Mouse (Mus musculus): ENCODE results near the gene Atg101. TPM values are rescaled to one million over a fixed set of nuclear protein-coding genes. Genes with fewer than 3 reads are reported as not detected.

The Atg101 gene
- 1.5 TPM for polyA plus RNA-seq (2014; fragmentation: Illumina TruSeq; extraction: RNeasy Lipid Tissue Mini Kit (QIAGEN cat#74804); ENCODE audit: low read depth, low replicate concordance)

DNA sequence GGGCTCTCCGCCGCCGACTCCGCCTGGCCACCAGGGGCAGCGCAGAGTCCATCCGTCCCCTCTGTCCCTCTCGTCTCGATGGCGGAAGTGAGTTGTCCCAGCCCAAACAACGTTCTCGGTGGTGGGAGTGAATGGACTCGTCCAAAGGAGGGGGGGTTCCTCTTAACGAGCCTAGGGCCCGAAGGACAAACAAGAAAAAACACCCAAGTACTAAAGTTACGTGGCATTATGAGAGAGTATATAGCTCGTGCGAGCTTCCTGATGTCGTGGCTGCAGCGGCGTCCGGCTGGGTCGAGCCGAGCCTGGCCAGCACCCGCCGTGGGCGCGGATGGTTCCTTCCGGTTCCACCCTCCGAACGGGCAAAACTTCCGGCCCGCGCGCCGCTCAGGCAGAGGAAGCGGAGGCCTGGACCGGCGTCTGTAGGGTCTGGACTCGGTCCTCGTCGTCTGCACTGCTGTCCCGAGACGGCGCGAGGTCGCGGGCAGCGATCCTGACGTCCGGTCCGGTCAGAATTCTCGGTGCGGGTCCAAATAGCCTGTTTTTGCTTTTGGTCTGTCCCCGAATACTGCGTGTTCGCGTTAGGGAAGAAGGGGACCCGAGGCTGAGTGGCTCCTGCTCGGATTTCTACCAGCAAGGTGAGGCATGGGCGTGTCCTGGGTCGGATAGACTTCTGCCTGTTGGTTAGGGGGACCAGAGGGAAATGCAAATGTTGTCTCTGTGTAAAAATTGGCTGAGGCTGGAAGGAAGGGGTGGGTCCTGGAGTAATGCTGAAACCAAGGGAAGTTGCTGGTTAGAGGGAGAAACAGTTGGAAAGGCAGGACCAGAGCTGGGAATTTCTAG is at the start of gene Atg101:
Gene Atg101 (plus strand): TSS at position 362 of the 840 bp plus-strand sequence.

DNA sequence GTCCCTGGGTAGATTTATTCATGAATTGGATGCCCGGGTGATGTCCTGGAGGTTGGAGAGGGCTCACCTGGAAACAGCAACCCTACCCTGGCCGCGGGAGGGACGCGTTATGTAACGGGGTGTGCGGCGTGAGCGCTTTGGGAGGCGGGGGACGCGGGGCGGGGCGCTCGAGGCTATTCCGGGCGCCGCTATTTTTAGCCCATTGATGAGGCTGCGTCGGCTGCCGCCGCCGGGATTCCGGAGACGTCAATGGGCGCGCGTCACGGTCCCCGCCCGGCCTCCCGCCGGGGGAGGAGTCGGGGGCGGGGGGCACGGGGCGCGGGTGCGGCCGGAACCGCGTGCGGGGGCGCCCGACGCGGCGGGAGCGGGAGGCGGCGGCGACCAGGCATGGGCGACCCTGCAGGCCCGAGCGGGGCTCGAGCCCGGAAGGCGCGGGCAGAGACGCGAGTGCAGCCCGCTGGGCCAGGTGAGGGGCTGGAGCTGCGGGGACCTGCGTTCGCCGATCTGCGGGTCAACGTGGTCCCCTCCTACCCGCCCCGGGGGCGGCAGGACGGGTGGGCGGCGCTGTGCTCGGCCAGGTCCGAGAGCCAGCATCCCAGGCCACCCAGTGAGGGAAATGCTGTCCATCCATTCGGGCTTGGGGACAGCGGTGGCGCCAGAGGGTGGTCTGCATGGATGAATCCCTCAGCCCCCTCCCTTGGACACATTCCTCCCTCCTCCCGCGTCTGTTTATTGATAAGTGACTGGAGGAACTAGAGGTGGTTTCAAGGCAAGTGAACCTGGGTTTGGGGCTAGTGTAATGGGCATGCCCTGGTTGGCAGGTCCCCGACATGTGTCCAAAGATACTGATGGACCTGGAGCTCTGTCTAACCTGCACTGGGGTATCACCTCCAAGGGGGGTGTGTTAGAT is 29.9 kb upstream of the Atg101 start, which contains the start of gene Nr4a1:
Gene Nr4a1 (plus strand): TSS at position 384 of the 910 bp plus-strand sequence.

DNA sequence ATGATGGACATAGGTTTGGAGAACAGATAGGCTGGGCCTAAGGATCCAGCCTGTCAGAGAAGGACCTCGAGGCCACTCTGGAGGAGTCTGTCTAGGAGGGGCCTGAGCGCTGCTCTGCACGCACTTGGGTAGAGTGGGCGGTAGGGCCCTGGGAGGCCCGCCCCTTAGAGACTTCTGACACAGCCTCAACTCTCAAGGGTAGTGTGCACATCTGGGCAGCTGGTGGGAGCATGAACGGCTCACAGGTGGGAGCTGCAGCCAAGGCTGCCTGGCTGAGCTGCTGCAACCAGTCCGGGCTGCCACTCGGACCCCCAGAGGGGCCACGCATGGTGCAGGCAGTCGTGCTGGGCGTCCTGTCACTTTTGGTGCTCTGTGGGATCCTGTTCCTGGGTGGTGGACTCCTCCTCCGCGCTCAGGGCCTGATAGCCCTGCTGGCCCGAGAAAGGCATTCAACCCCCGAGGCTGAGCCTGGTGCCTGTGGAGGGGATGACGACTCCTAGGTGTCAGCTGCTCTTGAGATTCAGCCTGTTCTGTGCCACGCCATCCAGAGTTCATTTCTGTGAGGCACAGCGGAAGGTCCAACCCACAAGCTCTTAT is 9.1 kb downstream of the Atg101 start, which contains the start of gene 6030408B16Rik:
Gene 6030408B16Rik (plus strand): TSS at position 188 of the 597 bp plus-strand sequence.

Other genes with a start within 250 kb of the Atg101 start
- not detected for gene Gm47841, start 236.9 kb upstream of the Atg101 start, polyA plus RNA-seq (2014; fragmentation: Illumina TruSeq; extraction: RNeasy Lipid Tissue Mini Kit (QIAGEN cat#74804); ENCODE audit: low read depth, low replicate concordance)
- 1.4 TPM for gene Fignl2, start 205.7 kb upstream of the Atg101 start, polyA plus RNA-seq (2014; fragmentation: Illumina TruSeq; extraction: RNeasy Lipid Tissue Mini Kit (QIAGEN cat#74804); ENCODE audit: low read depth, low replicate concordance)
- gene Ankrd33, start 168.5 kb upstream of the Atg101 start, polyA plus RNA-seq (2014; fragmentation: Illumina TruSeq; extraction: RNeasy Lipid Tissue Mini Kit (QIAGEN cat#74804); ENCODE audit: low read depth, low replicate concordance) = not detected
- 0.24 TPM for gene Acvrl1, start 155.8 kb upstream of the Atg101 start, polyA plus RNA-seq (2014; fragmentation: Illumina TruSeq; extraction: RNeasy Lipid Tissue Mini Kit (QIAGEN cat#74804); ENCODE audit: low read depth, low replicate concordance)
- 3.3 TPM for gene Acvr1b, start 110.2 kb upstream of the Atg101 start, polyA plus RNA-seq (2014; fragmentation: Illumina TruSeq; extraction: RNeasy Lipid Tissue Mini Kit (QIAGEN cat#74804); ENCODE audit: low read depth, low replicate concordance)
- not detected for gene Grasp, start 60.1 kb upstream of the Atg101 start, polyA plus RNA-seq (2014; fragmentation: Illumina TruSeq; extraction: RNeasy Lipid Tissue Mini Kit (QIAGEN cat#74804); ENCODE audit: low read depth, low replicate concordance)
- 6.3 TPM for gene Nr4a1, start 30.0 kb upstream of the Atg101 start, polyA plus RNA-seq (2014; fragmentation: Illumina TruSeq; extraction: RNeasy Lipid Tissue Mini Kit (QIAGEN cat#74804); ENCODE audit: low read depth, low replicate concordance)
- not detected for gene 6030408B16Rik, start 8.9 kb downstream of the Atg101 start, polyA plus RNA-seq (2014; fragmentation: Illumina TruSeq; extraction: RNeasy Lipid Tissue Mini Kit (QIAGEN cat#74804); ENCODE audit: low read depth, low replicate concordance)
- not detected for gene Krt80, start 85.9 kb downstream of the Atg101 start, polyA plus RNA-seq (2014; fragmentation: Illumina TruSeq; extraction: RNeasy Lipid Tissue Mini Kit (QIAGEN cat#74804); ENCODE audit: low read depth, low replicate concordance)
- gene Krt7, start 126.8 kb downstream of the Atg101 start, polyA plus RNA-seq (2014; fragmentation: Illumina TruSeq; extraction: RNeasy Lipid Tissue Mini Kit (QIAGEN cat#74804); ENCODE audit: low read depth, low replicate concordance) = not detected
- gene Krt87, start 154.5 kb downstream of the Atg101 start, polyA plus RNA-seq (2014; fragmentation: Illumina TruSeq; extraction: RNeasy Lipid Tissue Mini Kit (QIAGEN cat#74804); ENCODE audit: low read depth, low replicate concordance) = not detected
- not detected for gene Krt88, start 163.5 kb downstream of the Atg101 start, polyA plus RNA-seq (2014; fragmentation: Illumina TruSeq; extraction: RNeasy Lipid Tissue Mini Kit (QIAGEN cat#74804); ENCODE audit: low read depth, low replicate concordance)
- gene Krt81, start 179.5 kb downstream of the Atg101 start, polyA plus RNA-seq (2014; fragmentation: Illumina TruSeq; extraction: RNeasy Lipid Tissue Mini Kit (QIAGEN cat#74804); ENCODE audit: low read depth, low replicate concordance) = not detected
- not detected for gene Krt86, start 189.2 kb downstream of the Atg101 start, polyA plus RNA-seq (2014; fragmentation: Illumina TruSeq; extraction: RNeasy Lipid Tissue Mini Kit (QIAGEN cat#74804); ENCODE audit: low read depth, low replicate concordance)
- gene Krt83, start 207.2 kb downstream of the Atg101 start, polyA plus RNA-seq (2014; fragmentation: Illumina TruSeq; extraction: RNeasy Lipid Tissue Mini Kit (QIAGEN cat#74804); ENCODE audit: low read depth, low replicate concordance) = not detected
- gene Gm49425, start 233.0 kb downstream of the Atg101 start, polyA plus RNA-seq (2014; fragmentation: Illumina TruSeq; extraction: RNeasy Lipid Tissue Mini Kit (QIAGEN cat#74804); ENCODE audit: low read depth, low replicate concordance) = not detected
- gene Krt84, start 248.5 kb downstream of the Atg101 start, polyA plus RNA-seq (2014; fragmentation: Illumina TruSeq; extraction: RNeasy Lipid Tissue Mini Kit (QIAGEN cat#74804); ENCODE audit: low read depth, low replicate concordance) = not detected

All from liver, adult 10 weeks (tissue).